ENCODE assay signal across 8 mouse cellular contexts in the genomic region with DNA sequence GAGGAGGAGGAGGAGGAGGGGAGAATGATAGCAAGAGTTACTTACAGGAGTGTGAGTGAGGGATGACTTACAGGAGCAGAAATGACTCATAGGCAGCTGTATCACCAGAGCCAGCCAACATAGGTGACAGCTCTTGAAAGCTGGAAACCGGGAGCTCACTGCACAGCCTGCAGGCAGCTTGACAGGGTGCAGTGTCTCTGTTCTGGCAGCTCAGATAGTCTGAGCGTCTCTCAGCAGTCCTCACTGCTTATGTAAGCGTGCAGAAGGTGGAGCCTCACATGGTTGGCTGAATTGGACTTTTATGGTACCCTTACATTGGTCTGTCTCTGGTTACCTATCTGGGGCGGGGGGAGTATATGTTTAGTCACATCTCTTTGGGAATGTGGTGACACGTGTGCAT. TPM values are rescaled to one million over a fixed set of nuclear protein-coding genes. Genes with fewer than 3 reads are reported as not detected.
DNase-seq lines count a peak whose midpoint lies in the region; ATAC-seq and TF ChIP-seq lines count a peak whose summit lies in the region.

No protein-coding gene starts in this region.

- ATAC-seq in intestine, embryonic 14.5 days (replicated peaks; ENCODE audit: low FRiP score, low TSS enrichment, low read depth), result peak; percentile 65
- ATAC-seq in liver, embryonic 12.5 days, result peak; percentile 64
- ATAC-seq in neural tube, embryonic 15.5 days (ENCODE audit: low FRiP score), result no peak

- no peak for TF ChIP-seq EP300 in CH12.LX (IDR thresholded peaks at IDR 0.05; ENCODE audit: low read length)

- H3K27me3 ChIP-seq in CH12.LX (replicated peaks), result no peaks in the 10 kb centered on the region
- no peaks in the 10 kb centered on the region for H3K27me3 ChIP-seq in intestine, embryonic 14.5 days (replicated peaks; ENCODE audit: control insufficient read depth, insufficient read depth, low read length)
- no peaks in the 10 kb centered on the region for H3K27me3 ChIP-seq in liver, embryonic 12.5 days (replicated peaks)
- H3K27me3 ChIP-seq in neural tube, embryonic 15.5 days (replicated peaks), result no peaks in the 10 kb centered on the region

- TF ChIP-seq RAD21 in CH12.LX (IDR thresholded peaks at IDR 0.05; ENCODE audit: low read depth, low read length), result no peak

- no peak for TF ChIP-seq CTCF in CH12.LX (conservative IDR thresholded peaks at IDR 0.05 in 1 of 2, IDR thresholded peaks at IDR 0.05 in 1 of 2; ENCODE audit: low read depth in 2 of 2, low read length in 2 of 2)

- H3K79me2 ChIP-seq in CH12.LX (replicated peaks; ENCODE audit: control insufficient read depth, extremely low read depth, insufficient read depth, poor library complexity, severe bottlenecking), result no peaks in the 10 kb centered on the region

- no peak overlapping the region for H3K4me2 ChIP-seq in CH12.LX (ENCODE audit: insufficient read depth, low read depth, poor library complexity, severe bottlenecking)
- no peak overlapping the region for H3K4me2 ChIP-seq in intestine, embryonic 14.5 days (ENCODE audit: low read length)
- H3K4me2 ChIP-seq in liver, embryonic 12.5 days, result 0 out of 2 replicates have a peak overlapping the region, but pooled peaks have one; percentile 14
- no peak overlapping the region for H3K4me2 ChIP-seq in neural tube, embryonic 15.5 days

- H3K4me1 ChIP-seq in CH12.LX (ENCODE audit: control insufficient read depth in 1 of 2, insufficient read depth in 2 of 2), result no peaks in the 10 kb centered on the region
- no peaks in the 10 kb centered on the region for H3K4me1 ChIP-seq in intestine, embryonic 14.5 days (replicated peaks; ENCODE audit: control insufficient read depth, insufficient read depth, low read length)
- H3K4me1 ChIP-seq in liver, embryonic 12.5 days, result 0 out of 2 replicates have a peak, but pooled peaks cover 3% of the 10 kb centered on the region
- no peaks in the 10 kb centered on the region for H3K4me1 ChIP-seq in neural tube, embryonic 15.5 days

- peaks cover 0 to 37% of the 10 kb centered on the region in 2 experiments for H3K36me3 ChIP-seq in CH12.LX (replicated peaks in 1 of 2; ENCODE audit: control insufficient read depth in 1 of 2, insufficient read depth in 1 of 2, low read length in 1 of 2)
- peaks cover 7% of the 10 kb centered on the region; the same call in 1 of the 2 replicates for H3K36me3 ChIP-seq in intestine, embryonic 14.5 days (ENCODE audit: control insufficient read depth, insufficient read depth, low read length)
- peaks cover 9% of the 10 kb centered on the region for H3K36me3 ChIP-seq in liver, embryonic 12.5 days
- H3K36me3 ChIP-seq in neural tube, embryonic 15.5 days, result peaks cover 6% of the 10 kb centered on the region; the same call in 1 of the 2 replicates

- H3K9me3 ChIP-seq in CH12.LX (replicated peaks; ENCODE audit: low read length), result no peaks in the 10 kb centered on the region
- H3K9me3 ChIP-seq in intestine, embryonic 14.5 days (ENCODE audit: control insufficient read depth, low read length), result no peaks in the 10 kb centered on the region
- H3K9me3 ChIP-seq in liver, embryonic 12.5 days (replicated peaks), result no peaks in the 10 kb centered on the region
- no peaks in the 10 kb centered on the region for H3K9me3 ChIP-seq in neural tube, embryonic 15.5 days (replicated peaks)

- 27% methylated on average over 5 of the region's 5 CpGs for WGBS in intestine, embryonic 14.5 days
- WGBS in liver, embryonic 12.5 days (ENCODE audit: insufficient replicate concordance), result 32% methylated on average over 5 of the region's 5 CpGs
- WGBS in neural tube, embryonic 15.5 days, result 51% methylated on average over 5 of the region's 5 CpGs

- no peak overlapping the region for H3K27ac ChIP-seq in CH12.LX (ENCODE audit: insufficient read depth, low read depth)
- H3K27ac ChIP-seq in intestine, embryonic 14.5 days (ENCODE audit: low read depth), result no peak overlapping the region
- H3K27ac ChIP-seq in liver, embryonic 12.5 days, result no peak overlapping the region
- no peak overlapping the region for H3K27ac ChIP-seq in neural tube, embryonic 15.5 days (replicated peaks)

- no peak overlapping the region for H3K4me3 ChIP-seq in CH12.LX (replicated peaks in 1 of 3; ENCODE audit: low read depth in 2 of 3, low read length in 2 of 3, poor library complexity in 1 of 3)
- no peak overlapping the region for H3K4me3 ChIP-seq in intestine, embryonic 14.5 days (ENCODE audit: low read depth, low read length)
- no peak overlapping the region for H3K4me3 ChIP-seq in liver, embryonic 12.5 days
- no peak overlapping the region for H3K4me3 ChIP-seq in neural tube, embryonic 15.5 days (replicated peaks)

- in situ Hi-C loops in CH12.LX (cut with MboI; ENCODE audit: low pct_ligation_motif_present, low pct_unique_long_range_greater_than_20kb, low sequenced_read_pairs), result no loop called here

- no peak for TF ChIP-seq POLR2A in CH12.LX (IDR thresholded peaks at IDR 0.05; ENCODE audit: low read depth, low read length)

- H3K9ac ChIP-seq in CH12.LX (ENCODE audit: insufficient read depth, low read depth), result no peak overlapping the region
- no peak overlapping the region for H3K9ac ChIP-seq in intestine, embryonic 14.5 days (ENCODE audit: low read length)
- H3K9ac ChIP-seq in liver, embryonic 12.5 days, result no peak overlapping the region
- no peak overlapping the region for H3K9ac ChIP-seq in neural tube, embryonic 15.5 days (replicated peaks)

- peak; percentile 47 to 59 for DNase-seq in frontal cortex, postnatal 36 days (ENCODE audit: low spot score in 2 of 2)
- no peak for DNase-seq in frontal cortex, postnatal 14 days (ENCODE audit: low spot score in 2 of 2)
- DNase-seq in CH12.LX (ENCODE audit: extremely low read depth), result peak; percentile 23
- no peak for DNase-seq in intestine, embryonic 14.5 days (ENCODE audit: low spot score)
- no peak for DNase-seq in thymus, adult 18-20 months
- no peak for DNase-seq in gastrocnemius, adult 18-20 months (ENCODE audit: low spot score)

- dilution Hi-C loops in CH12.LX (cut with MboI; ENCODE audit: extremely low pct_ligation_motif_present, extremely low pct_unique_long_range_greater_than_20kb, low sequenced_read_pairs), result no loop called here

TF ChIP-seq in CH12.LX, 34 proteins besides CTCF, POLR2A, EP300 and RAD21:
- TF ChIP-seq NELFE (IDR thresholded peaks at IDR 0.05; ENCODE audit: low read depth, low read length), result no peak
- TF ChIP-seq BHLHE40 (IDR thresholded peaks at IDR 0.05; ENCODE audit: low read depth, low read length), result peak; percentile 23; the same call in 1 of the 2 replicates
- no peak for TF ChIP-seq JUND (conservative IDR thresholded peaks at IDR 0.05; ENCODE audit: low read depth, low read length)

RNA-seq across cellular contexts. Expression of a gene that starts 6.8 kb away (rescaled TPM):
- total RNA-seq in CH12.LX (2012; rRNA removed) (19.3 and 22.1 TPM in 2 replicates), CH12.LX (2014; rRNA removed) (31.2 and 32.5 TPM in 2 replicates)
- 27.2 and 28.8 TPM in 2 replicates for polyA plus RNA-seq in CH12.LX (2012; ENCODE audit: insufficient read length, low read depth)
- polyA plus RNA-seq in intestine, embryonic 14.5 days (2014; fragmentation: Nextera tagmentation; extraction: Ambion mirVana), result 9.0 and 10.5 TPM in 2 replicates
- 12.2 and 12.7 TPM in 2 replicates for polyA plus RNA-seq in liver, embryonic 12.5 days (2016; fragmentation: Nextera tagmentation; extraction: Ambion mirVana)
- polyA plus RNA-seq in neural tube, embryonic 15.5 days (2015; fragmentation: Nextera tagmentation; extraction: Ambion mirVana), result 15.5 and 16.1 TPM in 2 replicates
- 10 to 100 TPM; 10.8 to 11.9 TPM for total RNA-seq in gastrocnemius, adult 18-20 months (2021)

Comparison
In these comparisons a context has a peak if more than half of its experiments do, and no peak if none do; other contexts are left out.
1. DNase-seq: peak in frontal cortex, postnatal 36 days (2 of 2) and CH12.LX (single experiment); none in frontal cortex, postnatal 14 days (0 of 2), intestine, embryonic 14.5 days (single experiment), thymus, adult 18-20 months (0 of 2) and gastrocnemius, adult 18-20 months (single experiment).